Mouse (Mus musculus) lung, embryonic 14.5 days (tissue): ENCODE data around the gene Gm6899. TPM values are rescaled to one million over a fixed set of nuclear protein-coding genes. Genes with fewer than 3 reads are reported as not detected.

Experiments used
- ATAC-seq: fragments of 200-750 bp; cut with Nextera tagmentation; 2 replicates; pipeline ENCODE4 v1.8.0; 2017; ENCODE audit warnings: mild to moderate bottlenecking, moderate TSS enrichment, moderate library complexity; ENCODE audit not compliant: insufficient read depth
- DNase-seq: peaks from one replicate; pipeline ENCODE4 v3.0.0-alpha.2; 2015
- H3K27ac ChIP-seq: fragments of 300-500 bp; sonication (generic); 2 replicates; pipeline ENCODE4 v1.5.1; 2014; ENCODE audit warnings: low read depth, mild to moderate bottlenecking, moderate library complexity
- H3K27me3 ChIP-seq: fragments of 300-500 bp; sonication (generic); 2 replicates; pipeline ENCODE4 v1.6.1; 2014; ENCODE audit warnings: low read length, control low read depth; ENCODE audit not compliant: insufficient read depth
- H3K36me3 ChIP-seq: fragments of 300-500 bp; sonication (generic); 2 replicates; pipeline ENCODE4 v1.6.1; 2014; ENCODE audit warnings: control low read depth; ENCODE audit not compliant: insufficient read depth
- H3K4me1 ChIP-seq: fragments of 300-500 bp; sonication (generic); 2 replicates; pipeline ENCODE4 v1.6.1; 2014; ENCODE audit warnings: antibody characterized with exemption, control low read depth; ENCODE audit not compliant: insufficient read depth
- H3K4me2 ChIP-seq: fragments of 300-500 bp; sonication (generic); 2 replicates; pipeline ENCODE4 v1.6.1; 2014; ENCODE audit warnings: mild to moderate bottlenecking
- H3K4me3 ChIP-seq: fragments of 300-500 bp; sonication (generic); 2 replicates; pipeline ENCODE4 v1.5.1; 2014; ENCODE audit warnings: low read depth, low read length
- H3K9ac ChIP-seq: fragments of 300-500 bp; sonication (generic); 2 replicates; pipeline ENCODE4 v1.6.1; 2014
- H3K9me3 ChIP-seq: fragments of 300-500 bp; sonication (generic); 2 replicates; pipeline ENCODE4 v1.6.1; 2016; ENCODE audit warnings: low read depth, low read length, control low read depth
- CTCF ChIP-seq: IDR thresholded peaks from 2 replicates; pipeline ENCODE4 v1.5.1; 2016; ENCODE audit warnings: antibody characterized with exemption, low read depth
- WGBS: fragments of 180-500 bp; shearing (Covaris S2); extraction: QIAGEN DNeasy Blood & Tissue Kit; methylation state at CpG from one replicate; pipeline ENCODE4 v1.1.7; 2014; 5-methylcytosine and 5-hydroxymethylcytosine counted together
- polyA plus RNA-seq: library from polyadenylated mRNA; unstranded; fragments of >200 nt; fragmentation: Nextera tagmentation; extraction: Ambion mirVana; gene quantifications from 2 replicates; pipeline ENCODE4 v1.2.1, GENCODE M21; 2014

The Gm6899 gene
- polyA plus RNA-seq, 1 experiment from 2014 or later = not detected

- 75% methylated on average over 2 of the region's 2 CpGs for WGBS
- no peak overlapping the region for H3K9ac ChIP-seq
- H3K9me3 ChIP-seq = no peaks in the 10 kb centered on the region
- no peak for TF ChIP-seq CTCF
- no peaks in the 10 kb centered on the region for H3K4me1 ChIP-seq
- H3K27ac ChIP-seq = no peak overlapping the region
- ATAC-seq = no peak
- no peak overlapping the region for H3K4me3 ChIP-seq
- H3K4me2 ChIP-seq = no peak overlapping the region
- no peaks in the 10 kb centered on the region for H3K27me3 ChIP-seq
- DNase-seq = no peak
- no peaks in the 10 kb centered on the region for H3K36me3 ChIP-seq
Observed at GRCm38 (mm10) chr11:26601571-26602175, 8.6 kb downstream of the Gm6899 start.

GRCm38 (mm10) chr11:26604061-26604655, 11.1 kb downstream of the Gm6899 start:
- H3K27me3 ChIP-seq = no peaks in the 10 kb centered on the region
- H3K36me3 ChIP-seq = no peaks in the 10 kb centered on the region
- H3K4me1 ChIP-seq = no peaks in the 10 kb centered on the region
- no peak overlapping the region for H3K4me2 ChIP-seq
- H3K27ac ChIP-seq = no peak overlapping the region
- H3K9me3 ChIP-seq = no peaks in the 10 kb centered on the region
- no peak for DNase-seq
- H3K4me3 ChIP-seq = no peak overlapping the region
- no peak for TF ChIP-seq CTCF
- 95% methylated on average over 1 of the region's 1 CpGs for WGBS
- no peak overlapping the region for H3K9ac ChIP-seq
- ATAC-seq = no peak

- Histone ChIP-seq H3K4me3 (no peak overlapping the region), H3K4me1 (no peaks in the 10 kb centered on the region), H3K36me3 (no peaks in the 10 kb centered on the region), H3K9ac (no peak overlapping the region), H3K27me3 (no peaks in the 10 kb centered on the region), H3K27ac (no peak overlapping the region), H3K9me3 (no peaks in the 10 kb centered on the region), H3K4me2 (no peak overlapping the region)
- 65% methylated on average over 10 of the region's 10 CpGs for WGBS
- DNase-seq (no peak), ATAC-seq (no peak)
- no peak for TF ChIP-seq CTCF
Observed at GRCm38 (mm10) chr11:26608795-26609194, 15.8 kb downstream of the Gm6899 start.

- no peak overlapping the region for H3K4me3 ChIP-seq
- H3K9ac ChIP-seq = no peak overlapping the region
- no peak overlapping the region for H3K27ac ChIP-seq
- no peaks in the 10 kb centered on the region for H3K9me3 ChIP-seq
- no peak overlapping the region for H3K4me2 ChIP-seq
- no peaks in the 10 kb centered on the region for H3K4me1 ChIP-seq
- ATAC-seq (no peak), DNase-seq (no peak)
- H3K36me3 ChIP-seq = no peaks in the 10 kb centered on the region
- no peak for TF ChIP-seq CTCF
- WGBS = 82% methylated on average over 2 of the region's 2 CpGs
- H3K27me3 ChIP-seq = no peaks in the 10 kb centered on the region
Observed at GRCm38 (mm10) chr11:26618475-26619223, 25.6 kb downstream of the Gm6899 start.

- no peak for TF ChIP-seq CTCF
- H3K4me1 ChIP-seq = no peaks in the 10 kb centered on the region
- no peaks in the 10 kb centered on the region for H3K27me3 ChIP-seq
- H3K4me3 ChIP-seq = no peak overlapping the region
- H3K4me2 ChIP-seq = no peak overlapping the region
- ATAC-seq = no peak
- no peak overlapping the region for H3K27ac ChIP-seq
- no peak overlapping the region for H3K9ac ChIP-seq
- no peaks in the 10 kb centered on the region for H3K36me3 ChIP-seq
- H3K9me3 ChIP-seq = no peaks in the 10 kb centered on the region
- 80% methylated on average over 5 of the region's 5 CpGs for whole genome bisulfite sequencing
- DNase-seq = no peak
Observed at GRCm38 (mm10) chr11:26622727-26623126, 29.7 kb downstream of the Gm6899 start.

GRCm38 (mm10) chr11:26636239-26636638, 43.2 kb downstream of the Gm6899 start:
- no peak overlapping the region for H3K4me2 ChIP-seq
- ATAC-seq (no peak), DNase-seq (no peak)
- WGBS = 56% methylated on average over 1 of the region's 1 CpGs
- no peak overlapping the region for H3K27ac ChIP-seq
- H3K4me1 ChIP-seq = no peaks in the 10 kb centered on the region
- no peak overlapping the region for H3K9ac ChIP-seq
- no peak overlapping the region for H3K4me3 ChIP-seq
- no peak for TF ChIP-seq CTCF
- no peaks in the 10 kb centered on the region for H3K36me3 ChIP-seq
- H3K9me3 ChIP-seq = no peaks in the 10 kb centered on the region
- no peaks in the 10 kb centered on the region for H3K27me3 ChIP-seq

GRCm38 (mm10) chr11:26640314-26640785, 47.3 kb downstream of the Gm6899 start:
- DNase-seq = peak; percentile 3
- H3K27me3 ChIP-seq = no peaks in the 10 kb centered on the region
- WGBS = 71% methylated on average over 8 of the region's 8 CpGs

More at GRCm38 (mm10) chr11:26640314-26640785, 47.3 kb downstream of the Gm6899 start:
- no peak for TF ChIP-seq CTCF
- Histone ChIP-seq H3K36me3 (no peaks in the 10 kb centered on the region), H3K9ac (no peak overlapping the region), H3K9me3 (no peaks in the 10 kb centered on the region), H3K4me1 (no peaks in the 10 kb centered on the region), H3K4me2 (no peak overlapping the region), H3K27ac (no peak overlapping the region), H3K4me3 (no peak overlapping the region)
- ATAC-seq = no peak
